Mouse (Mus musculus) gastrocnemius, postnatal 36 days (tissue): ENCODE results near the gene Gm14781. TPM values are rescaled to one million over a fixed set of nuclear protein-coding genes. Genes with fewer than 3 reads are reported as not detected.
"Not testable (repeated sequence)": the region's sequence is repeated elsewhere in the genome, so short reads cannot be mapped to it uniquely, and the experiment has no call there.

Experiments used
- DNase-seq, 2 experiments: peaks; one replicate each; pipeline ENCODE4 v3.0.0; 2022
- intact Hi-C: fragments of 180-260 bp; cut with DNase I; formaldehyde crosslinking; loops from one replicate; pipeline ENCODE4 v1.15.1; 2025
- long read RNA-seq, 2 experiments: library from polyadenylated mRNA; stranded (forward); transcript quantifications; one replicate each; pipeline ENCODE4 v2.0.0; 2021
- total RNA-seq, 2 experiments: library from RNA; stranded (reverse); gene quantifications; 2 replicates each; pipeline ENCODE4 v1.2.3; 2021

The Gm14781 gene
- total RNA-seq, result not detected
- long read RNA-seq, experiment 1, result 0 reads
- long read RNA-seq, experiment 2, result 0 reads

GRCm38 (mm10) chrX:91631894-91632293, at the start of gene Gm14781:
Gm14781 (plus strand) TSS chrX:91632194.
- DNase-seq, result not testable (repeated sequence)

GRCm38 (mm10) chrX:91654964-91655575, 23.1 kb downstream of the Gm14781 start:
- intact Hi-C loops, DNase-seq: not testable (repeated sequence)

More at GRCm38 (mm10) chrX:91631894-91632293, at the start of gene Gm14781:
- intact Hi-C loops, result not testable (repeated sequence)

Other genes with a start within 250 kb of the Gm14781 start
- not detected for gene Gm5072, start 239.7 kb upstream of the Gm14781 start, total RNA-seq
- gene Gm8914, start 152.1 kb upstream of the Gm14781 start, total RNA-seq, result not detected
- gene 1700084M14Rik, start 56.3 kb upstream of the Gm14781 start, total RNA-seq, result not detected
- gene Mageb5, start 150.8 kb downstream of the Gm14781 start, total RNA-seq, result not detected